Mouse (Mus musculus) CH12.LX (cell line): Measurements from ENCODE around the gene Thsd7b.

Experiments
- CTCF ChIP-seq, 2 experiments: IDR thresholded peaks in 1 of 2; conservative IDR thresholded peaks in 1 of 2; 2 replicates each; pipeline ENCODE4 v1.5.1; 2011 to 2012; ENCODE audit warnings: low read depth in 2 of 2, low read length in 2 of 2, improper control_type of control experiment in 1 of 2, inconsistent platforms in 1 of 2, mild to moderate bottlenecking in 1 of 2, moderate library complexity in 1 of 2
- MAX ChIP-seq: IDR thresholded peaks from 2 replicates; pipeline ENCODE4 v1.6.1; 2011; ENCODE audit warnings: low read length, improper control_type of control experiment
- NRF1 ChIP-seq: IDR thresholded peaks from 2 replicates; pipeline ENCODE4 v1.6.1; 2014; ENCODE audit warnings: low read depth, mild to moderate bottlenecking, inconsistent platforms, low read length, improper control_type of control experiment, moderate library complexity
- SIN3A ChIP-seq: IDR thresholded peaks from 2 replicates; pipeline ENCODE4 v1.6.1; 2012; ENCODE audit warnings: low read length, improper control_type of control experiment, inconsistent platforms
- UBTF ChIP-seq: IDR thresholded peaks from 2 replicates; pipeline ENCODE4 v1.6.1; 2012; ENCODE audit warnings: low read depth, mild to moderate bottlenecking, inconsistent platforms, low read length, improper control_type of control experiment, moderate library complexity
- ZNF384 ChIP-seq: IDR thresholded peaks from 2 replicates; pipeline ENCODE4 v1.6.1; 2012; ENCODE audit warnings: low read depth, low read length, improper control_type of control experiment, inconsistent platforms

- TF ChIP-seq NRF1: no peak
- TF ChIP-seq MAX: no peak
- no peak for TF ChIP-seq ZNF384
- no peak for TF ChIP-seq CTCF (conservative IDR thresholded peaks at IDR 0.05 in 1 of 2, IDR thresholded peaks at IDR 0.05 in 1 of 2; ENCODE audit: low read depth in 2 of 2, low read length in 2 of 2)
- TF ChIP-seq UBTF: no peak
- TF ChIP-seq SIN3A: no peak
These were observed 243.3 kb downstream of the Thsd7b start for GRCm38 (mm10) chr1:129516379-129516778.
